26 mouse cellular contexts compared by ENCODE assay signal in genomic region chr17:37569351-37569750, GRCm38 (mm10). TPM values are rescaled to one million over a fixed set of nuclear protein-coding genes. Genes with fewer than 3 reads are reported as not detected.
DNase-seq lines count a peak whose midpoint lies in the region; TF ChIP-seq lines count a peak whose summit lies in the region.
"Had no signal": no experiment of that assay in that cellular context is flagged by ENCODE, and none has a peak within 500 bp of the region (broad histone marks: within the 10 kb centered on the region; RNA-seq: fewer than 3 reads in every experiment).

Gene Olfr112, minus strand, starts transcription at chr17:37569451.

- no peak for TF ChIP-seq CTCF in testis, adult 2 months (IDR thresholded peaks at IDR 0.05; ENCODE audit: control insufficient read depth, insufficient read depth, insufficient replicate concordance, low read depth, low read length)

- no peak within 1 kb of the TSS for H3K27ac ChIP-seq in testis, adult 2 months (ENCODE audit: control insufficient read depth, insufficient read depth, low read depth, low read length)

- no peaks in the 10 kb centered on the region for H3K36me3 ChIP-seq in testis, adult 2 months (ENCODE audit: control insufficient read depth, insufficient read depth, low read length)
- H3K36me3 ChIP-seq: G1E had no signal

- DNase-seq in testis, postnatal 10 days (ENCODE audit: low spot score), result no peak
- peak; percentile 27 for DNase-seq in R1 (ENCODE audit: low read depth, low spot score)
- DNase-seq in heart, postnatal 4 days, result no peak
- DNase-seq: adrenal gland, adult 2 months; adrenal gland, adult 8-10 months; adrenal gland, postnatal 10 days; adrenal gland, postnatal 14 days; adrenal gland, postnatal 25 days; adrenal gland, postnatal 36 days; B cell, adult 2 months; cerebellum, adult 11 months; cerebellum, adult 11-12 months; cerebellum, adult 18-20 months; cerebellum, adult 2 months had no signal

- no peaks in the 10 kb centered on the region for H3K27me3 ChIP-seq in testis, adult 2 months (ENCODE audit: control insufficient read depth, insufficient read depth, low read length)
- H3K27me3 ChIP-seq: CH12.LX, Patski had no signal

- no peak for TF ChIP-seq POLR2A in testis, adult 2 months (IDR thresholded peaks at IDR 0.05; ENCODE audit: control insufficient read depth, low read depth, low read length)

- H3K4me1 ChIP-seq in testis, adult 2 months (ENCODE audit: control insufficient read depth, insufficient read depth, low read length), result no peaks in the 10 kb centered on the region

- peak within 1 kb of the TSS; percentile 32 for H3K4me3 ChIP-seq in testis, adult 2 months (ENCODE audit: control insufficient read depth, low read depth, low read length)

RNA-seq across cellular contexts. Expression of gene Olfr112, which starts in this region (rescaled TPM):
- polyA plus RNA-seq in testis, adult 2 months (2012; rRNA removed), result 19.3 and 26.9 TPM in 2 replicates
- not detected for total RNA-seq in heart, postnatal 4 days (2021)
- total RNA-seq: adrenal gland, adult 18-20 months; adrenal gland, adult 2 months; adrenal gland, adult 8-10 months; adrenal gland, postnatal 10 days; adrenal gland, postnatal 14 days; adrenal gland, postnatal 25 days; adrenal gland, postnatal 36 days; adrenal gland, postnatal 4 days; CH12.LX; ES-E14; MEL had no signal
- polyA plus RNA-seq: activated CD4-positive, CD25-positive, alpha-beta regulatory T cell, adult 4 months; adrenal gland, adult 2 months; brain, embryonic 14.5 days; C2C12; CD4-positive, CD25-positive, alpha-beta regulatory T cell, adult 4 months; cerebellum, adult 2 months; G1E; Patski had no signal
